Mouse (Mus musculus): ENCODE measurements at regions not wholly inside any gene's neighbourhood (a gene's known extent, or its start where the extent isn't known, plus 50 kb on each side); places are given as distances from the start of the nearest gene placed in this dataset.

- Histone ChIP-seq H3K27me3 (replicated peaks; ENCODE audit: control insufficient read depth, insufficient read depth, low read length) (no peaks in the 10 kb centered on the region), H3K4me1 (replicated peaks; ENCODE audit: control insufficient read depth, insufficient read depth, low read length) (no peaks in the 10 kb centered on the region), H3K4me3 (replicated peaks; ENCODE audit: low read length) (no peak overlapping the region), H3K36me3 (ENCODE audit: control insufficient read depth, insufficient read depth) (no peaks in the 10 kb centered on the region), H3K9me3 (ENCODE audit: control insufficient read depth, low read length) (no peaks in the 10 kb centered on the region), H3K27ac (ENCODE audit: low read length) (no peak overlapping the region), H3K4me2 (ENCODE audit: low read length) (no peak overlapping the region), H3K9ac (replicated peaks; ENCODE audit: low read depth, low read length) (no peak overlapping the region)
- ATAC-seq = no peak
- 80% methylated on average over 2 of the region's 2 CpGs for WGBS
Measured at GRCm38 (mm10) chr2:147529161-147529560, 167.4 kb downstream of the Pax1 start.

GRCm38 (mm10) chr2:147515436-147515835 is 153.7 kb downstream of the Pax1 start:
- ATAC-seq = no peak
- WGBS = 71% methylated on average over 3 of the region's 3 CpGs
- no peak overlapping the region for H3K9ac ChIP-seq (replicated peaks; ENCODE audit: low read depth, low read length)
- H3K27me3 ChIP-seq (replicated peaks; ENCODE audit: control insufficient read depth, insufficient read depth, low read length) = no peaks in the 10 kb centered on the region
- no peak overlapping the region for H3K27ac ChIP-seq (ENCODE audit: low read length)
- no peaks in the 10 kb centered on the region for H3K9me3 ChIP-seq (ENCODE audit: control insufficient read depth, low read length)
- H3K4me1 ChIP-seq (replicated peaks; ENCODE audit: control insufficient read depth, insufficient read depth, low read length) = no peaks in the 10 kb centered on the region
- no peak overlapping the region for H3K4me2 ChIP-seq (ENCODE audit: low read length)
- no peak overlapping the region for H3K4me3 ChIP-seq (replicated peaks; ENCODE audit: low read length)
- H3K36me3 ChIP-seq (ENCODE audit: control insufficient read depth, insufficient read depth) = no peaks in the 10 kb centered on the region

GRCm38 (mm10) chr2:147514748-147515147 is 153.0 kb downstream of the Pax1 start:
- H3K36me3 ChIP-seq (ENCODE audit: control insufficient read depth, insufficient read depth) = no peaks in the 10 kb centered on the region
- no peak overlapping the region for H3K4me3 ChIP-seq (replicated peaks; ENCODE audit: low read length)
- no peaks in the 10 kb centered on the region for H3K4me1 ChIP-seq (replicated peaks; ENCODE audit: control insufficient read depth, insufficient read depth, low read length)
- H3K9me3 ChIP-seq (ENCODE audit: control insufficient read depth, low read length) = no peaks in the 10 kb centered on the region
- no peaks in the 10 kb centered on the region for H3K27me3 ChIP-seq (replicated peaks; ENCODE audit: control insufficient read depth, insufficient read depth, low read length)
- H3K4me2 ChIP-seq (ENCODE audit: low read length) = no peak overlapping the region
- no peak for ATAC-seq
- H3K9ac ChIP-seq (replicated peaks; ENCODE audit: low read depth, low read length) = no peak overlapping the region
- whole genome bisulfite sequencing = 86% methylated on average over 3 of the region's 3 CpGs
- H3K27ac ChIP-seq (ENCODE audit: low read length) = no peak overlapping the region

GRCm38 (mm10) chr2:147503962-147504361 is 142.2 kb downstream of the Pax1 start:
- Histone ChIP-seq H3K4me1 (replicated peaks; ENCODE audit: control insufficient read depth, insufficient read depth, low read length) (no peaks in the 10 kb centered on the region), H3K4me3 (replicated peaks; ENCODE audit: low read length) (no peak overlapping the region), H3K9ac (replicated peaks; ENCODE audit: low read depth, low read length) (no peak overlapping the region), H3K27ac (ENCODE audit: low read length) (no peak overlapping the region), H3K36me3 (ENCODE audit: control insufficient read depth, insufficient read depth) (no peaks in the 10 kb centered on the region), H3K27me3 (replicated peaks; ENCODE audit: control insufficient read depth, insufficient read depth, low read length) (no peaks in the 10 kb centered on the region), H3K4me2 (ENCODE audit: low read length) (no peak overlapping the region), H3K9me3 (ENCODE audit: control insufficient read depth, low read length) (no peaks in the 10 kb centered on the region)
- no peak for ATAC-seq
- WGBS = 86% methylated on average over 4 of the region's 4 CpGs

GRCm38 (mm10) chr2:147498731-147499130 is 137.0 kb downstream of the Pax1 start:
- Histone ChIP-seq H3K9ac (replicated peaks; ENCODE audit: low read depth, low read length) (no peak overlapping the region), H3K4me2 (ENCODE audit: low read length) (no peak overlapping the region), H3K27me3 (replicated peaks; ENCODE audit: control insufficient read depth, insufficient read depth, low read length) (no peaks in the 10 kb centered on the region), H3K27ac (ENCODE audit: low read length) (no peak overlapping the region), H3K4me3 (replicated peaks; ENCODE audit: low read length) (no peak overlapping the region), H3K4me1 (replicated peaks; ENCODE audit: control insufficient read depth, insufficient read depth, low read length) (no peaks in the 10 kb centered on the region), H3K9me3 (ENCODE audit: control insufficient read depth, low read length) (no peaks in the 10 kb centered on the region), H3K36me3 (ENCODE audit: control insufficient read depth, insufficient read depth) (no peaks in the 10 kb centered on the region)
- ATAC-seq = no peak
- WGBS = 93% methylated on average over 1 of the region's 1 CpGs

GRCm38 (mm10) chr2:147455932-147456331 is 94.2 kb downstream of the Pax1 start:
- H3K4me2 ChIP-seq (ENCODE audit: low read length) = no peak overlapping the region
- no peaks in the 10 kb centered on the region for H3K27me3 ChIP-seq (replicated peaks; ENCODE audit: control insufficient read depth, insufficient read depth, low read length)
- no peaks in the 10 kb centered on the region for H3K36me3 ChIP-seq (ENCODE audit: control insufficient read depth, insufficient read depth)
- no peak overlapping the region for H3K4me3 ChIP-seq (replicated peaks; ENCODE audit: low read length)
- no peak overlapping the region for H3K27ac ChIP-seq (ENCODE audit: low read length)
- no peaks in the 10 kb centered on the region for H3K4me1 ChIP-seq (replicated peaks; ENCODE audit: control insufficient read depth, insufficient read depth, low read length)
- ATAC-seq = no peak
- no peak overlapping the region for H3K9ac ChIP-seq (replicated peaks; ENCODE audit: low read depth, low read length)
- H3K9me3 ChIP-seq (ENCODE audit: control insufficient read depth, low read length) = no peaks in the 10 kb centered on the region
- WGBS = 65% methylated on average over 5 of the region's 5 CpGs

GRCm38 (mm10) chr2:147454362-147455257 is 92.9 kb downstream of the Pax1 start:
- Histone ChIP-seq H3K9ac (replicated peaks; ENCODE audit: low read depth, low read length) (0 out of 2 replicates have a peak overlapping the region, but pooled peaks have one; percentile 7), H3K27ac (ENCODE audit: low read length) (no peak overlapping the region), H3K4me1 (replicated peaks; ENCODE audit: control insufficient read depth, insufficient read depth, low read length) (no peaks in the 10 kb centered on the region), H3K27me3 (replicated peaks; ENCODE audit: control insufficient read depth, insufficient read depth, low read length) (no peaks in the 10 kb centered on the region), H3K9me3 (ENCODE audit: control insufficient read depth, low read length) (no peaks in the 10 kb centered on the region), H3K36me3 (ENCODE audit: control insufficient read depth, insufficient read depth) (no peaks in the 10 kb centered on the region), H3K4me2 (ENCODE audit: low read length) (peak overlapping the region; percentile 5), H3K4me3 (replicated peaks; ENCODE audit: low read length) (0 out of 2 replicates have a peak overlapping the region, but pooled peaks have one; percentile 10)
- WGBS = 55% methylated on average over 18 of the region's 18 CpGs
- ATAC-seq = peak; percentile 91

Measured in forebrain, embryonic 16.5 days (tissue).